Mouse (Mus musculus): ENCODE measurements around the gene Ewsr1.
A peak's percentile ranks its signal among the peaks of the same experiment; 100 is the strongest.
"Not testable (repeated sequence)": the region's sequence is repeated elsewhere in the genome, so short reads cannot be mapped to it uniquely, and the experiment has no call there.

Gene Ewsr1

GRCm38 (mm10) chr11:5095877-5096276 lies 3.2 kb downstream of the Ewsr1 start:
- no peak for DNase-seq

GRCm38 (mm10) chr11:5091706-5092105 lies 7.4 kb downstream of the Ewsr1 start:
- DNase-seq = no peak

DNA sequence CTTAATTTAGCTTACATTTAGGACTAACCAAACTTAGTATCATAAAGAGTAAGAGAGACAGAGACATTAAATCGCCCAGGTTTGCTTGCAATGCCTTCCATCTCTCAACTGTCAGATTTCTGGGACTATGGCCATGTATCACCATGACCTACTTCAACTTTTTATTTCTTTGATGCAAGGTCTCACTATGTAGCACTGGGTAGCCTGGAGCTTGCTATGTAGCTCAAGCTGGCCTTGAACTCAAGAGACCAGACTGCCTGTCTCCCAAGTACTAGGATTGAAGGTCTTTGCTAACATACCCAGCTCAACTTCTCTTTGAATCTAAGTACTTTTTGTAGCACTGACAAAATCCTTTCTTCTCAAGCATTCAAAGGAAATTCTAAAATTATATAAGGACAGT lies 9.9 kb downstream of the Ewsr1 start:
- no peak for DNase-seq

- DNase-seq = not testable (repeated sequence)
These were observed 22.2 kb downstream of the Ewsr1 start for GRCm38 (mm10) chr11:5076843-5077242.

- no peak for DNase-seq
These were observed 23.3 kb downstream of the Ewsr1 start for GRCm38 (mm10) chr11:5075760-5076159.

GRCm38 (mm10) chr11:5074882-5075281 lies 24.2 kb downstream of the Ewsr1 start:
- DNase-seq = no peak

DNA sequence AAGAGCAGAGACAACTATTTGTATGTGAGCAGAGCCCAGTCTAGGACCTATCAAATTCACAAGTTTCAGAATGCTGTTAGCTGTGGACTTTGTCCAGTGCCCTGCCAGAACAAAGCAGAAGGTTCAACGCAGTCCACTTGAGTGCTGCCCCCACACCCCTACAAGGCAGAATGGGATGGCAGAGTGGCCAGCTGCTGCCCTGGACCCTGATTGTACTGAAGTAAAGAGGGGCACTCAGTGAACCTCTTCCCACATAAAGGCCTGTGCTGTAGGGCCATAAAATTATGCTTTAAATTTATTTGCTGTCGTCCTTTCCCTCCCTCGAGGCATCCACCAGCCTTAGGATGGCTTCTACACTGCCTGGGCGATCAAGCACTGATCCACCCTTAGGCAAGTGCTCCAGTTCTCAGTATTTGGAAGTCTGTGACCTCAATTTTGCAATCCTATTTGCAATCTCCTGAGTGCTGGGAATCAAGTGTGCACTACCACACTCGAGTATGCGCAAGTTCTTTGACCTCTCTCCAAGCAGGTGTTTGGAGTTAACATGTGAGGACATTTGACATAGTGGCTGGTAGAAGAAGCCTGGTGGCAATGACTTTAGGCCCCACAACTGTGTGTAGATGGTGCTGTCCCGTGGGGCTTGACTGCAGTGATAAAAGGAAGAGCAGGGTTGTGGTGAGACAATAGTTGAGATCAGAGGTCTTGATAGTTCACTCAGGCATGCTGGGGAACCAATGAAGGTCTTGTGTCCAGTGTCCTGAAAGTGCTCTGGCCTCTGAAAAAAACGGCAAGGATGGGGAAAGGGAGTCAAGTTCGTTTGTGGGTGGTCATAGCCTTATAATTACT lies 30.7 kb downstream of the Ewsr1 start:
- DNase-seq = no peak

DNA sequence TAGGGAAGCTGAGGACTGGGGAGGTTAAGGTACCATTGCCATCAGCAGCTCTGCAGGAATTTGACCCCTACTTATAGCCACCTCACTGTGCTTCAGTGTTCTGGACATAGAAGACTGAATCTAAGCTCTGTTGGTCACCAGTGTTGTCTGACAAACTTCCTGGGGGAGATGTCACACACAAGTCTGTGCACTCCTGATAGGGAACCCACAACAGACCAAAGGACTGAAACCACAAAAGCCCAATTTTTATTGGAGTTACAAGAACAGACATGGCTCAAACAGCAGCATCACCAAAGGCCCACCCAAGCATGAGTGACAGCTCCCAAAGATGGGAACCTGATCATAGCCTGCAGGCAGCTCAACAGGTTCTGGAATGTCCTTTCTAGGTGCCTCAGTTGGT lies 32.0 kb downstream of the Ewsr1 start:
- no peak for DNase-seq

DNA sequence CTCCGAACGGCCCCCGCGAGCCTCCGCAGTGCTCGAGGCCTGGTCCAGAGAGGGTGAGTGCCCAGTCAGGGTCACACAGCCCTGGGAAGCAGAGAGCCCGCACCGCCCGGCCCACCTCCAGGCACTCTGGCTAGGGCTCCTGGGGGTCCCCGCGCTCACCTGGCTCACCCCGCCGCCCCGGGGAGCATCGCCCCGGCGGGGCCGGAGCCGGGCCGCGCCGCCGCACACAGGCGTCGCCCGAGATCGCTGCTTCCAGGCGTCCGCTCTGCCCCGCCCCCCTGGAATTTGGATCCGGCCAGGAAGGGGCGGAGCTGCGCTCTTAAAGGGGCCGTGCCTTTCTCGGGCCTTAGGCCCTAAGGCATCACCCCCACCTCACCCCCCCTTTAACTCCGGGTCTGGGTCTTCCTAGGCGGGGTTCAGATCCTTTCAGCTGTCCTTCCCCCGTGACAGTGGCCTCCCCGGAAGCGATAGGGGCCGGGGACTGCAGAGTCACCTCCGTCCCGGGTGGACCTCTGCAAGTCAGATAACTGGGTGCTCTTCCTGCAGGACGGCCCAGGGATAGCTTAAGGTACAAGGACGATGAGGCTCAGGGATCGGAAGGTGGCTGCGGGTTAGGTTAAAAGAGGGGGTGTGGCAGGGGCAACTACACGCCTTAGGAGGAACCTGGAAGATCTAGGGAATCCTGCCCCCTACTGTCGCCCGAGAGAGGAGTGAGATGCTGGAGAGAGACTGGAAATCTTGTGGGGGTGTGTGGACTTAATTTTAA lies 33.8 kb downstream of the Ewsr1 start, which contains the start of gene Gas2l1:
Gene Gas2l1, minus strand, starts transcription at position 272 of the 766 bp plus-strand sequence.
- peak; percentile 87 for DNase-seq

GRCm38 (mm10) chr11:5064282-5065055 lies 34.6 kb downstream of the Ewsr1 start:
- DNase-seq = no peak

DNA sequence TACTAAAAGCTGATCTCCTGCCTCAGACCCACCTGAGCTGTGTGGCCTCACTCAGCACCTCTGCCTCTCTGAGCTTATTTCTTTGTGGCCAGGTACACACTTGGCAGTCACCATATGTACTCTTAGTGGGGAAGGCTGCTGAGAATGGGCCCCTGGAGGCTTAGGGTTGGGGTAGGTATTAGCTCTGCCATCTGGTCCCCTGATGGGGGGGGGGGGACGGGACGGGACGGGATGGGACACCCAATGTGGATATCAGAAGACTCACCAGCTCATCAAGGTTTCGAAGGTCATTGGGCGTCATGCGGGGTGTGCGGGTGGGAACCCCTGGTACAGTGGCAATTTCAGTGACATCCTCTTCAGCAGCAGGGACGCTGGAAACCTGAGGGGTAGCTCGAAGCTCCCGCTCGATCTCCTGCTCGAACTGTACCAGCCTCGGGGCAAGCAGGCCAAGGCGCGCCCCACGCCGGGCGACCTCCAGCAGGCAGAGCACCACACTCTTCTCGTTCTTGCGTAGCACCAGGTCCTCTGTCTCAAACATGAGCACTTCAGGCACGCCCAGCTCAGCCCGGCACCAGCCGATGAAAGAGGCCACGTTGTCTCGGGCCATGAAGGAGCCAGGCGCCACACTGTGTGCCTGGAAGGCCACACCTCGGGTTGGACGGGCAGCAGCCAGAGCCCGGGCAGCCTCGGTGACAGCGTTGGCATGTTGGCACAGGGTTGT lies 35.3 kb downstream of the Ewsr1 start:
- DNase-seq = no peak

GRCm38 (mm10) chr11:5062860-5063505 lies 36.1 kb downstream of the Ewsr1 start:
- DNase-seq = no peak

DNA sequence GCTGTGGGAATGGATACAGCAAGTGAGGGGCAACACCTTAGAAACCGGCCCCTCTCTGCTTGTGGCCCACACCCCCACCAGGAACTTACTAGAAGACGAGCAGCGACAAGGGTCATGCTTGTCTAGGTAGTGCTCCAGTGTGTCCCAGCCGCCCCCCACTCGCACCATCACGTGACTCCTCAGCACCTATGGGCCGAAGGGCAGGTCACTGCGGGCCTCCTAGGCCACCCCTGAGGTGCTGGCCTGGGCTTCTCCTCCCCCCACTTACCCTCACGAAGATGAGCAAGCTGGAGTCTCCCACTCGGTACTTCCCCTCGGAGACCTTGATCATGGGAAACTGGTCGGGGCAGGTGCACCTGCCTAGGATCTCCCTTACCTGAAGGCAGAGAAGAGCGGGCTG lies 36.7 kb downstream of the Ewsr1 start:
- peak; percentile 59 for DNase-seq

DNA sequence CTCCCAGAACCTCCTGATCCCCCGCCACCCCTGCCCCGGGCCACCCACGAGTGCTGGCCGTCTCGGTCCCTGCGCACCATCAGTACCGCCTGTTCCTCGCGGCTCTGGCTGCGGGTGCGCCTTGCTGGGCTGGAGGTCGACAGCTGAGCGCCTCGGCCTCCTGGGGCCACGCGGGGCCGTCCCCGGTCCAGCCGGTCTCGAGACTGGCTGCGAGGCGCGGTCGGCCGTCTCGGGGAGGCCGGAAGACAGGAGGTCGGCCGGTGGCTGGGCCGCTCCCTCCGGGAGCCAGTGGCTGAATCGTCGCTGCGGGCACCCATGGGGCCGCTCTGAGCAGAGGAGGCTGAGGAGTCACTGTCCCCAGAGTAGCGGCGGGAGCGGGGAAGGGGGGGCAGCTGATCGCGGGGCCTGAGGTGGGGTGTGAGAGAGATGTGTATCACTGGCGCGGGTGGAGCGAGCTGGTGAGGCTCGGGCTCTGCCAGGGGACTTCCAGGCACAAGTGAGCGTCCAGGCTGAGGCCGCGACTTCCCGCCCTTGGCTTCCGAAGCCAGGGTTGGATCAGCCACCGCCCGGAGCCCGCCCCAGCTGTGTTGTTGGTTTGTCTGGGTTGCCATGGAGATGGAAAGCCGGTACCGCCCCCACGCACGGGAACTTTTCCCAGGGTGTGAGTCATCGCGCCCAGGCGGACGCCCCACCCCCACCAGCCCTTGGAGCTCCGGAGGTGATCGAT lies 37.5 kb downstream of the Ewsr1 start:
- DNase-seq = peak; percentile 94

DNA sequence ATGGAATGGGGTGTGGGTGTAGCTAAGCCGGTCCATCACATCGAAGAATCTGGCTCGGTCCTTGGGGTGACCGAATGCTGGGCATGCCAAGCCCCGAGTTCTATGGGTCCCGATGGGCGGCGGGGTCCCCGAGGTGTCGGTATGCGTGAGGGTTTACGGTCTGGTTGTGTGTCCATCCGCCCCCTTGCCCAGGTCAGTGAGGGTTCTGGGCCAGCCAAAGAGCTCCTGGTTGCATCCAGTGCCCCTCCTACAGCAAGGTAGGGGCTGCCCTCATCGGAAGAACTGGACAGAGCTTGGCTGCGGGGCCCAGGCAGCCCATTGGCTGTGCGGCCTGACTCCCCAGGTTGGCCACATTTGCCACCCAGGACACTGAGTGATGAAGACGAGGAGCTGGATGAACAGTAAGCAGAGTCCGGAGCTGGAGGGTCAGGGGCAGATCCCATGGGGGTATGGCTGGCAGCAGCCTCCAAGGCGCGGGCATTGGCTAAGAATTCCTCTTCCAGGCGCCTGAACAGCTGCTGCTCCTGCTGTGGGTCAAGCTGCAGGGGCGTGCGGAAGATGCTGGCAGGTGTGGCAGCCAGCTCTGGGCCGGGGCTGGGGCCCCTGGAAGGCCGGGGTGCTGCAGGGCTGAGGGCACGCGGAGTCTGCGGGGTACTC lies 38.2 kb downstream of the Ewsr1 start:
- DNase-seq = no peak

DNA sequence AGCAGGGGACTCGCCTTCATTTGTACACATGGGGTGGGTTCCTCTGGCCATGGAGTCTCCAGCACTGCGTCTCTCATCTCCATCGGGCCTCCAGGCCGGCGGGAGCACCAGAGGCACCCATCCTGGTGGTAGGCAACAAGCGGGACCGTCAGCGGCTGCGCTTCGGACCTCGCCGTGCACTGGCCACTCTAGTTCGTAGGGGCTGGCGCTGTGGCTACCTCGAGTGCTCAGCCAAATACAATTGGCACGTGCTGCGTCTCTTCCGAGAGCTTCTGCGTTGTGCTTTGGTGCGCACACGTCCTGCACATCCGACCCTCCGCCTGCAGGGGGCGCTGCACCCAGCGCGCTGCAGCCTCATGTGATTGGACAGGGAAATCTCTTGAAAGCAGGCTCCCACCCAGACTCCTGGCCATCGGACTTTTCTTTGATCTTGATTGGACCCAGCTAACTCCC lies 39.3 kb downstream of the Ewsr1 start:
- DNase-seq = peak; percentile 61

- no peak for DNase-seq
These were observed 39.8 kb downstream of the Ewsr1 start for GRCm38 (mm10) chr11:5059230-5059629.

- no peak for DNase-seq
These were observed 40.3 kb downstream of the Ewsr1 start for GRCm38 (mm10) chr11:5058783-5059182.

DNA sequence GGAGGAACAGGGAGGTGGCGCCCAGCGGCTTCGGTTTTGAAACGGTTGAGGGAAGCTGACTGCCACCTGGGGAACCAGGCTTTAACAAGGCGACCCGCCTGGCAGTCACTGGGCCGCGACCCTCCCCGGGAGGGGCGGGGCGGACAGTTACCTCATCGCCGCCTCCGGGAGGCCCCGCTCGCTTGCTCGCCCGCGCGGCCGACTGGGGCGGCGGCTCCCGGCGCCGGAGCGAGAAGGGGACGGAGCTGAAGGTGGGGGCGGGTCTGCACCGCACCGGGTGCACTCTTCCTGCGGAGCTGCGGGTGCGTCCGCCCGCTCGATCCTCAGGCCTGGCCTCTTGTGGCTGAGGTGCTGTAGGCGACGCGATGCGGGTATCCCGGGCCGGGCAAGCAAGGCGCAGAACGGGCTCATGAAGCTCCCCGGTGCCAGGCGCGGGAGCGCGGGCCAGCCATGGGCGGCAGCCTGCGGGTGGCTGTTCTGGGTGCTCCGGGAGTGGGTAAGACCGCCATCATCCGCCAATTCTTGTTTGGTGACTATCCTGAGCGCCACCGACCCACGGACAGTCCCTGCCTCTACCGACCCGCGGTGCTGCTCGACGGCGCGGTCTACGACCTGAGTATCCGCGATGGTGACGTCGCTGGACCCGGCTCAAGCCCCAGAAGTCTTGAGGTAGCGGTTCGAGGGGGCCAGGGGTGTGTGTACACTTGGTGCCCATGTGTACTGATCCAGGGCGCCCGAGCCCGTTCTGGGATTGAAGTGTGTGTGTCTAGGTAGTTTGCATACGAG lies 41.0 kb downstream of the Ewsr1 start, which contains the start of gene Rasl10a:
Gene Rasl10a, plus strand, starts transcription at position 273 of the 786 bp plus-strand sequence.
- peak; percentile 45 for DNase-seq

DNA sequence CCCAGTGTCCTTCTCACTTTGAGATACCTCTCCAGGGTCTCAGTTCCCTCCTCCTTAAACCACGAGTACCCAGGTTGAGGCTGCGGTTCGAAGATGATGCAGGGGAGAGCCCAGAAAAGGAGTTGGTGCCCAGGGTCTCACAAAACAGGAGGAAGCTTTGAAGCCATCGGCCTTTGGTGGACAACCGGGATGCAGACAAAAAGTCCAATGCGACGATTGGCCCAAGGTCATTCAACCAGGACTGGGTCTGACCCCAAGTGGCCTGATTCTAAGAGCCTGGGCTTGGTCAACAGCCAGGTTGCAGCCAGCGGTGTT lies 41.6 kb downstream of the Ewsr1 start:
- DNase-seq = no peak

Data from layer of hippocampus, adult 9-11 months (tissue).